Mouse (Mus musculus): ENCODE results near the gene Edil3.

DNA sequence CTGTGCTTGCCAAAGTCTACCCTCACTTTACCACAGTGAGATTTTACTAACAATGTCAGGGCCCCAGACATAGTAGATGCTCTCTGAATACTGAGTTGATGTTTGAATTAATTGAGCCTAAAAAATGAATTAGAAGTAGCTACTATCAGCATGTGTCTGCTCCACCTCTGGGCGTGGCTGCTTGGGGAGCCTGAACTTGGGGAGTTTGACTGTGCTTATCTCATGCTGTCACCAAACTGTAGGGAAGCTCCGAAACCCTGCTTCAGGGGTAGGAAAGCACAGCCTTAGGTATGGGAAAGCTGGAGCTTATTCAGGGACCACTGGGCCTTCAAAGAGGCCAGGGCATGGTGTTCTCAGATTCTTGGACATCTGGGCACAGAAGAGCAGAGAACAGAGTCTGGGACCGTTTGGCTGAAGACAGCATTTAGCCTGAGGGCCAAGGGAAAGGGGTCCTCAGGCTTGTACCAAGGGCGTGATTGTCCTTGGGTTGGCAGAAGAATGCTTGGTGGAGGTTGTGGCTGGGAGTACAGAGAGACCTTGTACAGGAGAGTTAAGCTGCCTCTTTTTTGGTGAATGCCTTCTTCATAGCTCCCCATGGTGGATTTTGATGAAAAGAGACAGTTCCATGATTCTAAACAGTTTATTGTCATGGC lies 432.8 kb downstream of the Edil3 start:
- no peak for TF ChIP-seq TAL1 (IDR thresholded peaks at IDR 0.05; ENCODE audit: low read length)
- no peak for TF ChIP-seq GATA1 (IDR thresholded peaks at IDR 0.05; ENCODE audit: low read length)

Data from erythroblast, embryonic 14.5 days (primary cell).